Mouse (Mus musculus): ENCODE data around the gene Btbd8. TPM values are rescaled to one million over a fixed set of nuclear protein-coding genes. Genes with fewer than 3 reads are reported as not detected.

Btbd8 gene
- polyA plus RNA-seq, 1 experiment = 2.5 TPM

- H3K4me1 ChIP-seq (ENCODE audit: control insufficient read depth, insufficient read depth, low read length) = no peaks in the 10 kb centered on the region
- H3K4me3 ChIP-seq (ENCODE audit: insufficient read depth, low read length) = no peak within 1 kb of the TSS
- no peak for TF ChIP-seq POLR2A (IDR thresholded peaks at IDR 0.05; ENCODE audit: borderline replicate concordance, low read depth, low read length)
- no peak for TF ChIP-seq CTCF (IDR thresholded peaks at IDR 0.05; ENCODE audit: low read depth, low read length)
- H3K27ac ChIP-seq (ENCODE audit: insufficient read depth, low read depth, low read length) = no peak within 1 kb of the TSS
These were observed 96.8 kb downstream of the Btbd8 start, which contains the start of gene 1700028K03Rik for GRCm38 (mm10) chr5:107534581-107534980. Gene 1700028K03Rik, plus strand, starts transcription at chr5:107534709.

- Histone ChIP-seq H3K27ac (ENCODE audit: insufficient read depth, low read depth, low read length) (no peak overlapping the region), H3K4me3 (ENCODE audit: insufficient read depth, low read length) (no peak overlapping the region), H3K4me1 (ENCODE audit: control insufficient read depth, insufficient read depth, low read length) (peaks cover 4% of the 10 kb centered on the region; the same call in 1 of the 2 replicates)
- TF ChIP-seq CTCF (IDR thresholded peaks at IDR 0.05; ENCODE audit: low read depth, low read length) (no peak), POLR2A (IDR thresholded peaks at IDR 0.05; ENCODE audit: borderline replicate concordance, low read depth, low read length) (no peak)
These were observed 103.9 kb downstream of the Btbd8 start for GRCm38 (mm10) chr5:107541696-107542095.

GRCm38 (mm10) chr5:107545927-107546326, 108.1 kb downstream of the Btbd8 start:
- Histone ChIP-seq H3K4me3 (ENCODE audit: insufficient read depth, low read length) (no peak overlapping the region), H3K27ac (ENCODE audit: insufficient read depth, low read depth, low read length) (no peak overlapping the region), H3K4me1 (ENCODE audit: control insufficient read depth, insufficient read depth, low read length) (peaks cover 4% of the 10 kb centered on the region; the same call in 1 of the 2 replicates)
- TF ChIP-seq POLR2A (IDR thresholded peaks at IDR 0.05; ENCODE audit: borderline replicate concordance, low read depth, low read length) (no peak), CTCF (IDR thresholded peaks at IDR 0.05; ENCODE audit: low read depth, low read length) (no peak)

- Histone ChIP-seq H3K4me3 (ENCODE audit: insufficient read depth, low read length) (no peak overlapping the region), H3K27ac (ENCODE audit: insufficient read depth, low read depth, low read length) (no peak overlapping the region), H3K4me1 (ENCODE audit: control insufficient read depth, insufficient read depth, low read length) (no peaks in the 10 kb centered on the region)
- TF ChIP-seq POLR2A (IDR thresholded peaks at IDR 0.05; ENCODE audit: borderline replicate concordance, low read depth, low read length) = no peak
- TF ChIP-seq CTCF (IDR thresholded peaks at IDR 0.05; ENCODE audit: low read depth, low read length) = no peak
These were observed 110.2 kb downstream of the Btbd8 start for GRCm38 (mm10) chr5:107547955-107548354.

- no peak overlapping the region for H3K4me3 ChIP-seq (ENCODE audit: insufficient read depth, low read length)
- no peak for TF ChIP-seq POLR2A (IDR thresholded peaks at IDR 0.05; ENCODE audit: borderline replicate concordance, low read depth, low read length)
- TF ChIP-seq CTCF (IDR thresholded peaks at IDR 0.05; ENCODE audit: low read depth, low read length) = no peak
These were observed 110.6 kb downstream of the Btbd8 start for GRCm38 (mm10) chr5:107548444-107548843.

GRCm38 (mm10) chr5:107554336-107554735, 116.5 kb downstream of the Btbd8 start:
- Histone ChIP-seq H3K27ac (ENCODE audit: insufficient read depth, low read depth, low read length) (no peak overlapping the region), H3K4me1 (ENCODE audit: control insufficient read depth, insufficient read depth, low read length) (no peaks in the 10 kb centered on the region), H3K4me3 (ENCODE audit: insufficient read depth, low read length) (no peak overlapping the region)
- no peak for TF ChIP-seq POLR2A (IDR thresholded peaks at IDR 0.05; ENCODE audit: borderline replicate concordance, low read depth, low read length)
- no peak for TF ChIP-seq CTCF (IDR thresholded peaks at IDR 0.05; ENCODE audit: low read depth, low read length)

More at GRCm38 (mm10) chr5:107548444-107548843, 110.6 kb downstream of the Btbd8 start:
- Histone ChIP-seq H3K27ac (ENCODE audit: insufficient read depth, low read depth, low read length) (no peak overlapping the region), H3K4me1 (ENCODE audit: control insufficient read depth, insufficient read depth, low read length) (no peaks in the 10 kb centered on the region)

GRCm38 (mm10) chr5:107556969-107557368, 119.2 kb downstream of the Btbd8 start:
- TF ChIP-seq CTCF (IDR thresholded peaks at IDR 0.05; ENCODE audit: low read depth, low read length) (no peak), POLR2A (IDR thresholded peaks at IDR 0.05; ENCODE audit: borderline replicate concordance, low read depth, low read length) (no peak)
- Histone ChIP-seq H3K27ac (ENCODE audit: insufficient read depth, low read depth, low read length) (no peak overlapping the region), H3K4me3 (ENCODE audit: insufficient read depth, low read length) (no peak overlapping the region), H3K4me1 (ENCODE audit: control insufficient read depth, insufficient read depth, low read length) (no peaks in the 10 kb centered on the region)

Other genes with a start within 250 kb of the Btbd8 start
- gene Tgfbr3, start 148.4 kb upstream of the Btbd8 start, polyA plus RNA-seq (2012; ENCODE audit: insufficient read depth, insufficient read length, missing spikeins) = 0.51 and 1.1 TPM in 2 replicates
- 1.6 and 1.8 TPM in 2 replicates for gene Brdt, start 106.8 kb upstream of the Btbd8 start, polyA plus RNA-seq (2012; ENCODE audit: insufficient read depth, insufficient read length, missing spikeins)
- not detected in 2 replicates for gene Ephx4, start 35.3 kb upstream of the Btbd8 start, polyA plus RNA-seq (2012; ENCODE audit: insufficient read depth, insufficient read length, missing spikeins)
- not detected in 2 replicates for gene Lpcat2b, start 6.4 kb upstream of the Btbd8 start, polyA plus RNA-seq (2012; ENCODE audit: insufficient read depth, insufficient read length, missing spikeins)
- not detected in 2 replicates for gene Gm42669, start 69.6 kb downstream of the Btbd8 start, polyA plus RNA-seq (2012; ENCODE audit: insufficient read depth, insufficient read length, missing spikeins)
- gene 1700028K03Rik, start 96.7 kb downstream of the Btbd8 start, polyA plus RNA-seq (2012; ENCODE audit: insufficient read depth, insufficient read length, missing spikeins) = not detected in 2 replicates
- 11.2 and 11.7 TPM in 2 replicates for gene Rpap2, start 159.4 kb downstream of the Btbd8 start, polyA plus RNA-seq (2012; ENCODE audit: insufficient read depth, insufficient read length, missing spikeins)
- gene Glmn, start 159.9 kb downstream of the Btbd8 start, polyA plus RNA-seq (2012; ENCODE audit: insufficient read depth, insufficient read length, missing spikeins) = 11.1 and 13.9 TPM in 2 replicates